Mouse (Mus musculus) heart, postnatal 0 days (tissue): ENCODE measurements around the gene Ambn. TPM values are rescaled to one million over a fixed set of nuclear protein-coding genes. Genes with fewer than 3 reads are reported as not detected.
"Not testable (repeated sequence)": the region's sequence is repeated elsewhere in the genome, so short reads cannot be mapped to it uniquely, and the experiment has no call there.

Source experiments
- ATAC-seq: fragments of 200-750 bp; cut with Nextera tagmentation; 2 replicates; pipeline ENCODE4 v1.8.0; 2017; ENCODE audit warnings: low read depth, moderate number of reproducible peaks, moderate library complexity; ENCODE audit not compliant: insufficient read depth
- DNase-seq: peaks from one replicate; pipeline ENCODE4 v3.0.0-alpha.2; 2016; ENCODE audit warnings: low spot score
- H3K27ac ChIP-seq: fragments of 300-500 bp; sonication (generic); 2 replicates; pipeline ENCODE4 v1.5.1; 2014; ENCODE audit warnings: low read depth, mild to moderate bottlenecking
- H3K27me3 ChIP-seq: fragments of 300-500 bp; sonication (generic); 2 replicates; pipeline ENCODE4 v1.6.1; 2014; ENCODE audit warnings: low read length, mixed read lengths; ENCODE audit not compliant: control insufficient read depth, insufficient read depth
- H3K36me3 ChIP-seq: fragments of 300-500 bp; sonication (generic); replicated peaks from 2 replicates; pipeline ENCODE4 v1.6.1; 2014; ENCODE audit warnings: low read length, mixed read lengths; ENCODE audit not compliant: control insufficient read depth, insufficient read depth
- H3K4me1 ChIP-seq: fragments of 300-500 bp; sonication (generic); 2 replicates; pipeline ENCODE4 v1.6.1; 2014; ENCODE audit warnings: antibody characterized with exemption; ENCODE audit not compliant: control insufficient read depth, insufficient read depth
- H3K4me2 ChIP-seq: fragments of 300-500 bp; sonication (generic); 2 replicates; pipeline ENCODE4 v1.6.1; 2014; ENCODE audit warnings: low read depth, mild to moderate bottlenecking, low read length, moderate library complexity
- H3K4me3 ChIP-seq: fragments of 300-500 bp; sonication (generic); 2 replicates; pipeline ENCODE4 v1.5.1; 2014; ENCODE audit warnings: low read depth, low read length
- H3K9ac ChIP-seq: fragments of 300-500 bp; sonication (generic); replicated peaks from 2 replicates; pipeline ENCODE4 v1.6.1; 2014; ENCODE audit warnings: low read depth, low read length, mixed read lengths
- H3K9me3 ChIP-seq: fragments of 300-500 bp; sonication (generic); replicated peaks from 2 replicates; pipeline ENCODE4 v1.6.1; 2016; ENCODE audit warnings: low read length; ENCODE audit not compliant: control insufficient read depth
- CTCF ChIP-seq: IDR thresholded peaks from 2 replicates; pipeline ENCODE4 v1.5.1; 2016; ENCODE audit warnings: antibody characterized with exemption, control low read depth, low read depth
- EP300 ChIP-seq: IDR thresholded peaks from 2 replicates; pipeline ENCODE4 v1.6.1; 2016; ENCODE audit warnings: antibody characterized with exemption, low read depth
- WGBS: fragments of 180-500 bp; shearing (Covaris S2); extraction: QIAGEN DNeasy Blood & Tissue Kit; methylation state at CpG from one replicate; pipeline ENCODE4 v1.1.7; 2014; 5-methylcytosine and 5-hydroxymethylcytosine counted together
- polyA plus RNA-seq: library from polyadenylated mRNA; unstranded; fragments of >200 nt; fragmentation: Nextera tagmentation; extraction: Ambion mirVana; gene quantifications from 2 replicates; pipeline ENCODE4 v1.2.1, GENCODE M21; 2015
- total RNA-seq: library from RNA; depleted of rRNA; stranded (reverse); fragments of >200 nt; gene quantifications from 2 replicates; pipeline ENCODE4 v1.2.3, GENCODE M21; 2014; ENCODE audit warnings: low replicate concordance; rRNA removed

The Ambn gene
- not detected in 2 replicates for total RNA-seq
- polyA plus RNA-seq: not detected in 2 replicates

GRCm38 (mm10) chr5:88455691-88456090 lies at the start of gene Ambn:
Gene Ambn (plus strand): TSS chr5:88455991.
- no peaks in the 10 kb centered on the region for H3K27me3 ChIP-seq
- no peak within 1 kb of the TSS for H3K4me3 ChIP-seq
- H3K27ac ChIP-seq: no peak within 1 kb of the TSS
- no peak within 1 kb of the TSS for H3K4me2 ChIP-seq
- ATAC-seq: no peak
- DNase-seq: no peak
- H3K9me3 ChIP-seq: no peaks in the 10 kb centered on the region
- no peak within 1 kb of the TSS for H3K9ac ChIP-seq
- WGBS: 75% methylated on average over 3 of the region's 3 CpGs
- TF ChIP-seq EP300 (no peak), CTCF (no peak)
- no peaks in the 10 kb centered on the region for H3K4me1 ChIP-seq
- no peaks in the 10 kb centered on the region for H3K36me3 ChIP-seq

GRCm38 (mm10) chr5:88420319-88421065 lies 35.3 kb upstream of the Ambn start:
- Histone ChIP-seq H3K4me1 (no peaks in the 10 kb centered on the region), H3K9ac (no peak overlapping the region), H3K27me3 (no peaks in the 10 kb centered on the region), H3K4me3 (no peak overlapping the region), H3K4me2 (no peak overlapping the region), H3K27ac (no peak overlapping the region), H3K36me3 (no peaks in the 10 kb centered on the region), H3K9me3 (no peaks in the 10 kb centered on the region)
- DNase-seq: no peak
- TF ChIP-seq CTCF: no peak
- TF ChIP-seq EP300: no peak
- WGBS: 78% methylated on average over 8 of the region's 8 CpGs
- ATAC-seq: no peak

DNA sequence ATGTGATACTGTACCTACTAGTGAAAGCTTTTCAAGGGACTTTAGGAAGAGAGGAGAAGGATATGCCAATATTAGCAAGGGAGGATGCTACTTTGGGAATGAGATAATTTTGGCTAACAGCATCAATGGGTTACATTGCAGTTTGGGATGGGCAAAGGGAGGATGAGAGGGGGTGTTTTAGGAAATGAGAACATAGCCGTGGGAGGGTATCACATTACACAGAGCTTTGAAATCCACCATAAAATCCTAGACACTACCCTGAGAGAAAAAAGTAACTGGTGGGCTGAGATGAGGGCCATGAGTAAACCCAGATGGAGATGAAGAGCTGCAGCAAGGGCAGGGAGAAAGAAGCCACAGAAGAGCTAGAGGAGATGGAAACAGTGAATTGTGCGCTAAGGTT lies 30.9 kb upstream of the Ambn start:
- not testable (repeated sequence) for H3K36me3 ChIP-seq, H3K9me3 ChIP-seq, H3K9ac ChIP-seq, H3K27me3 ChIP-seq, H3K4me3 ChIP-seq, H3K27ac ChIP-seq, H3K4me1 ChIP-seq, H3K4me2 ChIP-seq, DNase-seq, ATAC-seq
- 62% methylated on average over 2 of the region's 2 CpGs for WGBS

DNA sequence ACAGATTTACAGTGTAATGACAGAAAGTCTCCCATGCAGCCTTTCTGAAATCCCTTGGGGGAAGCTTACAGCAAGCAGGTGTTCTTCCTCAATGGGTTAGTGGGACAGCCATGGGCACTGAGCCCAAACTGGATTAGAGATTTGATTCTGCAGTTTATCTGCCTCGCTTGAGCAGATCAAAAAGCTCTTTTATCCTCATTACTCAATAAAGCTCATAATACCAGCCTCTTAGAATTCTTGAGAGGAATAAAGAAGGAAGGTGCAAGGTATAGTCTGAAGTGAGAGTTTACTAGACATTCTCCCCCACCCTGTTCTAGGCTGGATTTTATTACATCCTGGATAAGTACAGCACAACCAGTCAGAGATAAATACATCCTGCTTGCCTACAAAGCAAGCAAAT lies 29.0 kb upstream of the Ambn start:
- Histone ChIP-seq H3K27ac (no peak overlapping the region), H3K4me2 (no peak overlapping the region), H3K36me3 (no peaks in the 10 kb centered on the region), H3K4me3 (no peak overlapping the region), H3K4me1 (no peaks in the 10 kb centered on the region), H3K9ac (no peak overlapping the region), H3K9me3 (no peaks in the 10 kb centered on the region), H3K27me3 (no peaks in the 10 kb centered on the region)
- no peak for DNase-seq
- no peak for TF ChIP-seq CTCF
- TF ChIP-seq EP300: no peak
- 22% methylated on average over 1 of the region's 1 CpGs for WGBS
- no peak for ATAC-seq

- no peak overlapping the region for H3K4me2 ChIP-seq
- no peak overlapping the region for H3K9ac ChIP-seq
- WGBS: 72% methylated on average over 2 of the region's 2 CpGs
Measured at GRCm38 (mm10) chr5:88467471-88467870, 11.7 kb downstream of the Ambn start.

More at GRCm38 (mm10) chr5:88467471-88467870, 11.7 kb downstream of the Ambn start:
- Histone ChIP-seq H3K4me3 (no peak overlapping the region), H3K9me3 (no peaks in the 10 kb centered on the region), H3K4me1 (no peaks in the 10 kb centered on the region), H3K27ac (no peak overlapping the region), H3K36me3 (no peaks in the 10 kb centered on the region), H3K27me3 (no peaks in the 10 kb centered on the region)
- TF ChIP-seq CTCF: no peak
- no peak for TF ChIP-seq EP300
- no peak for DNase-seq
- ATAC-seq: no peak
